Mouse (Mus musculus): Measurements from ENCODE around the gene Mprip.

DNA sequence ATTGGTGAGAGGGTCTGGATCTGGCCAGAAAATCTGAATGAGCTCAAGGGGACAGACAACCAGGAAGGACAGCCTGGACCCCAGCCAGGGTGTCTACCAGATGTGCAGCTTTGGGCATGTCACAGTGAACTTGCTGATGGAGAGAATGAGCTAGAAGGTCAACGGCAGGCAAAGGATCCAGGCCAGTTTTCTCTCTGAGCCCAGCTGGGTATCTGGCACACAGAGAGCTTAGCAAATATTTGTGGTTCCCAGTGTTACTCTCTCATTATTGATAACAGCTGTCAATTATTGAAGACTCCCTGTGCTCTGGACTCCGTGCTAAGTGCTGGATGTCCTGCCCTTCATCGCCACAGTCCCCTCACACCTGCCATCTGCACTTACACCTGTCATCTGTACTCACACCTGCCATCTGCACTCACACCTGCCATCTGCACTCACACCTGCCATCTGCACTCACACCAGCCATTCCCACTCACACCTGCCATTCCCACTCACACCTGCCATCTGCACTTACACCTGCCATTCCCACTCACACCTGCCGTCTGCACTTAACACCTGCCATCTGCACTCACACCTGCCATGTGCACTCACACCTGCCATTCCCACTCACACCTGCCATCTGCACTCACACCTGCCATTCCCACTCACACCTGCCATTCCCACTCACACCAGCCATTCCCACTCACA lies 21.0 kb upstream of the Mprip start:
- TF ChIP-seq GATA1 (IDR thresholded peaks at IDR 0.05; ENCODE audit: low read length) = no peak
- TF ChIP-seq TAL1 (IDR thresholded peaks at IDR 0.05; ENCODE audit: low read length) = no peak

Measured in erythroblast, embryonic 14.5 days (primary cell).